Mouse (Mus musculus): ENCODE results near the gene Prdm5. TPM values are rescaled to one million over a fixed set of nuclear protein-coding genes. Genes with fewer than 3 reads are reported as not detected.

Gene Prdm5
- polyA plus RNA-seq, 1 experiment from 2014 or later = 14.1 TPM

GRCm38 (mm10) chr6:65764459-65764858 lies 14.3 kb upstream of the Prdm5 start:
- H3K4me1 ChIP-seq (ENCODE audit: control insufficient read depth in 2 of 2, insufficient read depth in 2 of 2, low read length in 2 of 2) = 0 out of 4 replicates have a peak, but pooled peaks cover 0 to 6% of the 10 kb centered on the region in 2 experiments
- peak overlapping the region in 1 of 2 experiments; percentile 3; a peak in 1 of 4 replicates for H3K4me3 ChIP-seq (ENCODE audit: control insufficient read depth in 1 of 2, insufficient read depth in 1 of 2, low read depth in 1 of 2, low read length in 2 of 2)
- H3K9me3 ChIP-seq (ENCODE audit: control insufficient read depth, low read length) = no peaks in the 10 kb centered on the region
- H3K9ac ChIP-seq (ENCODE audit: low read length) = no peak overlapping the region
- no peak for ATAC-seq (ENCODE audit: insufficient number of reproducible peaks, insufficient read depth, low FRiP score, low read depth)
- no peaks in the 10 kb centered on the region for H3K36me3 ChIP-seq (ENCODE audit: control insufficient read depth, insufficient read depth, low read length)
- WGBS = 79% methylated on average over 2 of the region's 2 CpGs
- no peaks in the 10 kb centered on the region for H3K27me3 ChIP-seq (ENCODE audit: control insufficient read depth, insufficient read depth, low read length)
- no peak overlapping the region for H3K4me2 ChIP-seq (ENCODE audit: low read length)
- no peak overlapping the region for H3K27ac ChIP-seq (replicated peaks in 1 of 2; ENCODE audit: control insufficient read depth in 1 of 2, insufficient read depth in 1 of 2, low read depth in 2 of 2, low read length in 2 of 2)

DNA sequence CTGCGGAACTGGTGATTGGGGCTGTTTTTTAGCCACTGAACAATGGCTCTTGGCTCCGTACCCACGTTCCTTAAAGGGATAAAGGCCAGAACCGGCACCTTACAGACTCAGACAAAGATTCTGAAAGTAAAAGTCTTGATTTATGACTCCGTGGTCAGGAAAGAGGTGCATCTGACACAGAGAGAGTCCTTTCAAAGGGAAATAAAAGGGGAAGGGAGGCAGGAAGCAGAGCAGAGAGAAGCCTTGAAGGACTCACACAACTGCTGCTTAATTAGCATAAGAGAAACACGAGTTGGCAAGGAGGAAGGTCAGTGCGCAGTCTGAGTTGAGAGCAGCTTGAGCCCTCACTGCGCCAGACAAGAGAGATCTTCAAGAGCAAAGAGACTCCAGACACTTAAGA lies 13.7 kb upstream of the Prdm5 start:
- no peak for ATAC-seq (ENCODE audit: insufficient number of reproducible peaks, insufficient read depth, low FRiP score, low read depth)
- WGBS = 29% methylated on average over 8 of the region's 8 CpGs
- Histone ChIP-seq H3K4me2 (ENCODE audit: low read length) (peak overlapping the region; percentile 49), H3K4me1 (ENCODE audit: control insufficient read depth in 2 of 2, insufficient read depth in 2 of 2, low read length in 2 of 2) (0 out of 4 replicates have a peak, but pooled peaks cover 0 to 6% of the 10 kb centered on the region in 2 experiments), H3K27ac (replicated peaks in 1 of 2; ENCODE audit: control insufficient read depth in 1 of 2, insufficient read depth in 1 of 2, low read depth in 2 of 2, low read length in 2 of 2) (no peak overlapping the region), H3K9ac (ENCODE audit: low read length) (no peak overlapping the region), H3K27me3 (ENCODE audit: control insufficient read depth, insufficient read depth, low read length) (no peaks in the 10 kb centered on the region), H3K4me3 (ENCODE audit: control insufficient read depth in 1 of 2, insufficient read depth in 1 of 2, low read depth in 1 of 2, low read length in 2 of 2) (peak overlapping the region in 1 of 2 experiments; percentile 3; a peak in 1 of 4 replicates), H3K9me3 (ENCODE audit: control insufficient read depth, low read length) (no peaks in the 10 kb centered on the region), H3K36me3 (ENCODE audit: control insufficient read depth, insufficient read depth, low read length) (no peaks in the 10 kb centered on the region)

- Histone ChIP-seq H3K9ac (ENCODE audit: low read length) (no peak overlapping the region), H3K27ac (replicated peaks in 1 of 2; ENCODE audit: control insufficient read depth in 1 of 2, insufficient read depth in 1 of 2, low read depth in 2 of 2, low read length in 2 of 2) (no peak overlapping the region), H3K36me3 (ENCODE audit: control insufficient read depth, insufficient read depth, low read length) (no peaks in the 10 kb centered on the region), H3K4me2 (ENCODE audit: low read length) (no peak overlapping the region), H3K9me3 (ENCODE audit: control insufficient read depth, low read length) (no peaks in the 10 kb centered on the region), H3K4me1 (ENCODE audit: control insufficient read depth in 2 of 2, insufficient read depth in 2 of 2, low read length in 2 of 2) (0 out of 4 replicates have a peak, but pooled peaks cover 0 to 6% of the 10 kb centered on the region in 2 experiments), H3K27me3 (ENCODE audit: control insufficient read depth, insufficient read depth, low read length) (no peaks in the 10 kb centered on the region), H3K4me3 (ENCODE audit: control insufficient read depth in 1 of 2, insufficient read depth in 1 of 2, low read depth in 1 of 2, low read length in 2 of 2) (no peak overlapping the region)
- 88% methylated on average over 13 of the region's 13 CpGs for WGBS
- no peak for ATAC-seq (ENCODE audit: insufficient number of reproducible peaks, insufficient read depth, low FRiP score, low read depth)
These were observed 12.9 kb upstream of the Prdm5 start for GRCm38 (mm10) chr6:65765752-65766397.

DNA sequence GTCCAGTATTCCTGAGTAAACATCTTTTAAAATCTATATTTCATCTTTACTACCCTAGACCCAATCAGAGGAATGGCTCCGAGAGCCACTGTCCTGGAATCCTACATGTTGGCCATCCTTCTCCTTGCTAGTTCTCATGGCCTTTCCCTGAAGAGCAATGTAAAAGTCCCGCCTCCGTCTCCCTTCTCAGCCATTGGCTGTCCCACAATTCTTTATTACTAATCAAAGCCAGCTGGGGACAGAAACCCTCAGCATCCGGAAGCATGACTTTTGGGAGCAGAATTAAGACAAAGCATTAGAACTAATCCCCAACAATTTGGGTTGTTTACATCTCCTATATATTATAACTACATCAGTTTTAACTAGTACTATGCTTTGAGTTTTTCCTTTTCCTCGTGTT lies 10.9 kb upstream of the Prdm5 start:
- no peaks in the 10 kb centered on the region for H3K27me3 ChIP-seq (ENCODE audit: control insufficient read depth, insufficient read depth, low read length)
- no peaks in the 10 kb centered on the region for H3K9me3 ChIP-seq (ENCODE audit: control insufficient read depth, low read length)
- ATAC-seq (ENCODE audit: insufficient number of reproducible peaks, insufficient read depth, low FRiP score, low read depth) = no peak
- no peak overlapping the region for H3K9ac ChIP-seq (ENCODE audit: low read length)
- no peak overlapping the region for H3K4me2 ChIP-seq (ENCODE audit: low read length)
- no peak overlapping the region for H3K4me3 ChIP-seq (ENCODE audit: control insufficient read depth in 1 of 2, insufficient read depth in 1 of 2, low read depth in 1 of 2, low read length in 2 of 2)
- no peak overlapping the region for H3K27ac ChIP-seq (replicated peaks in 1 of 2; ENCODE audit: control insufficient read depth in 1 of 2, insufficient read depth in 1 of 2, low read depth in 2 of 2, low read length in 2 of 2)
- 0 out of 4 replicates have a peak, but pooled peaks cover 0 to 6% of the 10 kb centered on the region in 2 experiments for H3K4me1 ChIP-seq (ENCODE audit: control insufficient read depth in 2 of 2, insufficient read depth in 2 of 2, low read length in 2 of 2)
- H3K36me3 ChIP-seq (ENCODE audit: control insufficient read depth, insufficient read depth, low read length) = no peaks in the 10 kb centered on the region
- 86% methylated on average over 5 of the region's 5 CpGs for WGBS

- Histone ChIP-seq H3K4me2 (ENCODE audit: low read length) (no peak overlapping the region), H3K27ac (replicated peaks in 1 of 2; ENCODE audit: control insufficient read depth in 1 of 2, insufficient read depth in 1 of 2, low read depth in 2 of 2, low read length in 2 of 2) (no peak overlapping the region), H3K4me3 (ENCODE audit: control insufficient read depth in 1 of 2, insufficient read depth in 1 of 2, low read depth in 1 of 2, low read length in 2 of 2) (no peak overlapping the region), H3K9me3 (ENCODE audit: control insufficient read depth, low read length) (no peaks in the 10 kb centered on the region), H3K9ac (ENCODE audit: low read length) (no peak overlapping the region), H3K4me1 (ENCODE audit: control insufficient read depth in 2 of 2, insufficient read depth in 2 of 2, low read length in 2 of 2) (peaks cover 0 to 6% of the 10 kb centered on the region in 2 experiments; a peak in 1 of 4 replicates), H3K27me3 (ENCODE audit: control insufficient read depth, insufficient read depth, low read length) (no peaks in the 10 kb centered on the region), H3K36me3 (ENCODE audit: control insufficient read depth, insufficient read depth, low read length) (no peaks in the 10 kb centered on the region)
- no peak for ATAC-seq (ENCODE audit: insufficient number of reproducible peaks, insufficient read depth, low FRiP score, low read depth)
- WGBS = 84% methylated on average over 4 of the region's 4 CpGs
These were observed 5.2 kb upstream of the Prdm5 start for GRCm38 (mm10) chr6:65773566-65773965.

DNA sequence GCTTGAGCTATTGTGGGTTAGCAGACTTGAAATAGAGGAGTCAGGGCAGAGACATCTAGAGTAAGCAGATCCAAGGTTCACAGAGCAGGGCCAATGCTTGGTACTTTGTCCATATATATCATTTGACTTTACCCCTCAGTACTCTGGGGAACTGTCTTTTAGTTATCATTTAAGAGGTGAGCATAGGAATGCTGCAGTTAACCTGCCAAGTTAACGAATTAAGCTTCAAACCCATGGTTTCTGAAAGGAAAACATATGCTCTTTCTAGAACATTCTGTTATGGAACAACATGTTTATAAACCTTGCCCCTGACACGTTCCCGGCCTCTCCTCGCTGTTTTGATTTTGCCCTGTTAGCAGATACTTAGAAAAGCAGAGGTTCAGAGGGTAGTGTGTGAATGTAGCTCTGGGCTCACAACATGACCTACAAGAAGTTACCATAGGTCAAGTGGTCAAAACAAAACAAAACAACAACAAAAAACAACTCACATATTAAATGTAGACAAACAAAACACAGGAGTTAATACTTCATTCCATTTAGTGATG lies 973 bp downstream of the Prdm5 start:
- peaks cover 0 to 15% of the 10 kb centered on the region in 2 experiments; a peak in 2 of 4 replicates for H3K4me1 ChIP-seq (ENCODE audit: control insufficient read depth in 2 of 2, insufficient read depth in 2 of 2, low read length in 2 of 2)
- H3K9ac ChIP-seq (ENCODE audit: low read length) = peak overlapping the region; percentile 87
- no peaks in the 10 kb centered on the region for H3K27me3 ChIP-seq (ENCODE audit: control insufficient read depth, insufficient read depth, low read length)
- no peaks in the 10 kb centered on the region for H3K36me3 ChIP-seq (ENCODE audit: control insufficient read depth, insufficient read depth, low read length)
- no peak for ATAC-seq (ENCODE audit: insufficient number of reproducible peaks, insufficient read depth, low FRiP score, low read depth)
- no peaks in the 10 kb centered on the region for H3K9me3 ChIP-seq (ENCODE audit: control insufficient read depth, low read length)
- H3K27ac ChIP-seq (replicated peaks in 1 of 2; ENCODE audit: control insufficient read depth in 1 of 2, insufficient read depth in 1 of 2, low read depth in 2 of 2, low read length in 2 of 2) = peak overlapping the region in 1 of 2 experiments; percentile 66; a peak in 1 of 4 replicates
- H3K4me2 ChIP-seq (ENCODE audit: low read length) = peak overlapping the region; percentile 85
- H3K4me3 ChIP-seq (ENCODE audit: control insufficient read depth in 1 of 2, insufficient read depth in 1 of 2, low read depth in 1 of 2, low read length in 2 of 2) = peak overlapping the region; percentile 73 to 75; a peak in 3 of 4 replicates
- WGBS = 86% methylated on average over 4 of the region's 4 CpGs

- no peak overlapping the region for H3K9ac ChIP-seq (ENCODE audit: low read length)
- no peak overlapping the region for H3K27ac ChIP-seq (replicated peaks in 1 of 2; ENCODE audit: control insufficient read depth in 1 of 2, insufficient read depth in 1 of 2, low read depth in 2 of 2, low read length in 2 of 2)
- no peak overlapping the region for H3K4me2 ChIP-seq (ENCODE audit: low read length)
- H3K27me3 ChIP-seq (ENCODE audit: control insufficient read depth, insufficient read depth, low read length) = no peaks in the 10 kb centered on the region
- peaks cover 0 to 15% of the 10 kb centered on the region in 2 experiments; a peak in 2 of 4 replicates for H3K4me1 ChIP-seq (ENCODE audit: control insufficient read depth in 2 of 2, insufficient read depth in 2 of 2, low read length in 2 of 2)
- no peaks in the 10 kb centered on the region for H3K9me3 ChIP-seq (ENCODE audit: control insufficient read depth, low read length)
- H3K36me3 ChIP-seq (ENCODE audit: control insufficient read depth, insufficient read depth, low read length) = no peaks in the 10 kb centered on the region
- ATAC-seq (ENCODE audit: insufficient number of reproducible peaks, insufficient read depth, low FRiP score, low read depth) = no peak
- 76% methylated on average over 7 of the region's 7 CpGs for WGBS
- no peak overlapping the region for H3K4me3 ChIP-seq (ENCODE audit: control insufficient read depth in 1 of 2, insufficient read depth in 1 of 2, low read depth in 1 of 2, low read length in 2 of 2)
These were observed 2.7 kb downstream of the Prdm5 start for GRCm38 (mm10) chr6:65781441-65781840.

Data from heart, embryonic 14.5 days (tissue).